Mouse (Mus musculus): ENCODE data around the gene Capn8. TPM values are rescaled to one million over a fixed set of nuclear protein-coding genes. Genes with fewer than 3 reads are reported as not detected.
A peak's percentile ranks its signal among the peaks of the same experiment; 100 is the strongest.

Capn8 gene
- 1.4 and 1.5 TPM in 2 replicates for polyA plus RNA-seq (2012; rRNA removed)

DNA sequence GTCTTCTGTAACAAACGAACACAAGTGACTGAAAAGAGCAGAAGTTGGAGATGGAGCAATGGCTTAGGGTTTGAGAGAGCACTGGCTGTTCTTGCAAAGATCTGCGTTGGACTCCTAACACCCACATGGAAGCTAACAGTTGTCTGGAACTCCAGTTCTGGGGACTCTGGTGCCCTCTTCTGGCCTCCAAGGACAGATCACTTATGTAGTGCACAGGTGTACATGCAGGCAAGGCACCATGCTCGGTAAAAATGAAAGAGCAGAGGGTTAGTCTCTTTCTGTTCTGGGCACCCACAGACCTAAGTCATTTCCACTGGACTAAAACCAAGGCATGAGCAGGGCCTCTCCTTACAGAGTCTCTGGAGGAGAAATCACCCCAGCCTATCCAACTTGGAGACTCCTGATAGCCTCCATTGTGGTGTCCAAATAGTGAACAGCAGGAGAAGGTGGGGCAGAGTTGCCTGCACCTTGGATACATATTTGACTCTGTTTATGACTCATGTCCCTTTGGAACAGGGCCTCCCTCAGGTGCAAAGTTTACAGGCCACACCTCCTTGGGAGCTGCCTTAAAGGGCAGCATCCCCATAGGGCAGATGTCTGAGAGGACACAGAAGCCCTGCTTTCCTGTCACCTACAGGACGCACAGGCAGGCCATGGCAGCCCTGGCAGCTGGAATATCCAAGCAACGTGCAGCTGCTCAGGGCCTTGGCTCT is at the start of gene Capn8:
Gene Capn8, plus strand, starts transcription at position 600 of the 713 bp plus-strand sequence.
- Histone ChIP-seq H3K36me3 (ENCODE audit: control insufficient read depth, insufficient read depth, low read length) (no peaks in the 10 kb centered on the region), H3K27me3 (ENCODE audit: control insufficient read depth, insufficient read depth, low read length) (no peaks in the 10 kb centered on the region), H3K4me3 (ENCODE audit: control insufficient read depth, low read depth, low read length) (no peak within 1 kb of the TSS), H3K4me1 (ENCODE audit: control insufficient read depth, insufficient read depth, low read length) (peaks cover 7% of the 10 kb centered on the region), H3K27ac (ENCODE audit: control insufficient read depth, insufficient read depth, low read depth, low read length) (no peak within 1 kb of the TSS)
- TF ChIP-seq POLR2A (IDR thresholded peaks at IDR 0.05; ENCODE audit: control insufficient read depth, low read depth, low read length) (no peak), CTCF (IDR thresholded peaks at IDR 0.05; ENCODE audit: control insufficient read depth, insufficient read depth, insufficient replicate concordance, low read depth, low read length) (no peak)

- H3K36me3 ChIP-seq (ENCODE audit: control insufficient read depth, insufficient read depth, low read length): no peaks in the 10 kb centered on the region
- H3K27ac ChIP-seq (ENCODE audit: control insufficient read depth, insufficient read depth, low read depth, low read length): no peak within 1 kb of the TSS
- H3K4me3 ChIP-seq (ENCODE audit: control insufficient read depth, low read depth, low read length): peak within 1 kb of the TSS; percentile 51
- TF ChIP-seq CTCF (IDR thresholded peaks at IDR 0.05; ENCODE audit: control insufficient read depth, insufficient read depth, insufficient replicate concordance, low read depth, low read length) (0 out of 2 replicates have a peak, but pooled peaks have one; percentile 39), POLR2A (IDR thresholded peaks at IDR 0.05; ENCODE audit: control insufficient read depth, low read depth, low read length) (no peak; the same call in 1 of the 2 replicates)
- peaks cover 2% of the 10 kb centered on the region for H3K4me1 ChIP-seq (ENCODE audit: control insufficient read depth, insufficient read depth, low read length)
- H3K27me3 ChIP-seq (ENCODE audit: control insufficient read depth, insufficient read depth, low read length): peaks cover 4% of the 10 kb centered on the region; the same call in 1 of the 2 replicates
Measured at GRCm38 (mm10) chr1:182516758-182517676, 47.8 kb upstream of the Capn8 start, which contains the start of gene Capn2. Capn2 (minus strand) TSS chr1:182517608.

- peaks cover 4% of the 10 kb centered on the region; the same call in 1 of the 2 replicates for H3K27me3 ChIP-seq (ENCODE audit: control insufficient read depth, insufficient read depth, low read length)
- H3K4me1 ChIP-seq (ENCODE audit: control insufficient read depth, insufficient read depth, low read length): peaks cover 2% of the 10 kb centered on the region
Measured at GRCm38 (mm10) chr1:182517677-182518011, 47.2 kb upstream of the Capn8 start.

DNA sequence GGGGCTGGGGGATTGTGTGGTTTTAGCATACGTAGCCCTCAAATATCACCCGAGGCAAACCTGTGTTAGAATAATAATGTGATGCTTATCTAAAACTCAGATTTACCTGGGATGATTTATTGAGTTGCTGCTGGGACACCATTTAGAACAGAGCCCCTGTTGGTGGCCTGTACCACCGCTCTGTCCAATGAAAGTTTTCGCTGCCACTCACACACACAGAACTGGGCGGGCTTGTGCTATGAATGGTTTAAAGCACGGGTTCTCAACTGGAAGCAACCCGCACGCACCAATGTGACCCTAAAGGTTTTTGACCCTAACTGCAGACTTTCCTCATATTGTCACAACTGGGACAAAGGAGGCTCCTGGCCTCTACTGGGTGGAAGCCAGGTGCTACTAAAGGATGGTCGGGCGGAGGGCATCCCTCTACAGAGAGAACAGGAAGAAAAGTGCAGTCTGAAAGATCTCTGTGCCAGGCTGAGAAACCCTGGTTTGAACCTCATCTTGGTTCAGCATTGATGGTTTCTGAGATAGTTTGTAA is 46.6 kb upstream of the Capn8 start:
- H3K4me1 ChIP-seq (ENCODE audit: control insufficient read depth, insufficient read depth, low read length): peaks cover 2% of the 10 kb centered on the region

More at GRCm38 (mm10) chr1:182517677-182518011, 47.2 kb upstream of the Capn8 start:
- Histone ChIP-seq H3K27ac (ENCODE audit: control insufficient read depth, insufficient read depth, low read depth, low read length) (no peak overlapping the region), H3K4me3 (ENCODE audit: control insufficient read depth, low read depth, low read length) (peak overlapping the region; percentile 51), H3K36me3 (ENCODE audit: control insufficient read depth, insufficient read depth, low read length) (no peaks in the 10 kb centered on the region)
- no peak for TF ChIP-seq POLR2A (IDR thresholded peaks at IDR 0.05; ENCODE audit: control insufficient read depth, low read depth, low read length)
- TF ChIP-seq CTCF (IDR thresholded peaks at IDR 0.05; ENCODE audit: control insufficient read depth, insufficient read depth, insufficient replicate concordance, low read depth, low read length): no peak

GRCm38 (mm10) chr1:182518811-182519210 is 46.0 kb upstream of the Capn8 start:
- peaks cover 4% of the 10 kb centered on the region; the same call in 1 of the 2 replicates for H3K27me3 ChIP-seq (ENCODE audit: control insufficient read depth, insufficient read depth, low read length)
- H3K36me3 ChIP-seq (ENCODE audit: control insufficient read depth, insufficient read depth, low read length): no peaks in the 10 kb centered on the region
- H3K4me1 ChIP-seq (ENCODE audit: control insufficient read depth, insufficient read depth, low read length): peaks cover 2% of the 10 kb centered on the region
- TF ChIP-seq POLR2A (IDR thresholded peaks at IDR 0.05; ENCODE audit: control insufficient read depth, low read depth, low read length) (no peak), CTCF (IDR thresholded peaks at IDR 0.05; ENCODE audit: control insufficient read depth, insufficient read depth, insufficient replicate concordance, low read depth, low read length) (no peak)
- no peak overlapping the region for H3K27ac ChIP-seq (ENCODE audit: control insufficient read depth, insufficient read depth, low read depth, low read length)
- H3K4me3 ChIP-seq (ENCODE audit: control insufficient read depth, low read depth, low read length): no peak overlapping the region

More for the DNA sequence above, 46.6 kb upstream of the Capn8 start:
- Histone ChIP-seq H3K4me3 (ENCODE audit: control insufficient read depth, low read depth, low read length) (no peak overlapping the region), H3K27me3 (ENCODE audit: control insufficient read depth, insufficient read depth, low read length) (peaks cover 4% of the 10 kb centered on the region; the same call in 1 of the 2 replicates), H3K36me3 (ENCODE audit: control insufficient read depth, insufficient read depth, low read length) (no peaks in the 10 kb centered on the region), H3K27ac (ENCODE audit: control insufficient read depth, insufficient read depth, low read depth, low read length) (no peak overlapping the region)
- TF ChIP-seq CTCF (IDR thresholded peaks at IDR 0.05; ENCODE audit: control insufficient read depth, insufficient read depth, insufficient replicate concordance, low read depth, low read length) (no peak), POLR2A (IDR thresholded peaks at IDR 0.05; ENCODE audit: control insufficient read depth, low read depth, low read length) (no peak)

- Histone ChIP-seq H3K36me3 (ENCODE audit: control insufficient read depth, insufficient read depth, low read length) (no peaks in the 10 kb centered on the region), H3K27ac (ENCODE audit: control insufficient read depth, insufficient read depth, low read depth, low read length) (no peak overlapping the region), H3K4me1 (ENCODE audit: control insufficient read depth, insufficient read depth, low read length) (peaks cover 2% of the 10 kb centered on the region), H3K4me3 (ENCODE audit: control insufficient read depth, low read depth, low read length) (no peak overlapping the region), H3K27me3 (ENCODE audit: control insufficient read depth, insufficient read depth, low read length) (peaks cover 4% of the 10 kb centered on the region; the same call in 1 of the 2 replicates)
- TF ChIP-seq POLR2A (IDR thresholded peaks at IDR 0.05; ENCODE audit: control insufficient read depth, low read depth, low read length) (no peak), CTCF (IDR thresholded peaks at IDR 0.05; ENCODE audit: control insufficient read depth, insufficient read depth, insufficient replicate concordance, low read depth, low read length) (no peak)
Measured at GRCm38 (mm10) chr1:182519341-182519740, 45.5 kb upstream of the Capn8 start.

Data from testis, adult 2 months (tissue).